Mouse (Mus musculus): Measurements from ENCODE around the gene Rab7. TPM values are rescaled to one million over a fixed set of nuclear protein-coding genes. Genes with fewer than 3 reads are reported as not detected.
A peak's percentile ranks its signal among the peaks of the same experiment; 100 is the strongest.

The Rab7 gene
- 100 to 1,000 TPM; 265 to 292 TPM for total RNA-seq (2021)
- long read RNA-seq, experiment 1, transcript Rab7-205 (6 exons, 2,159 nt), result major isoform, 171 of 212 reads
- long read RNA-seq, experiment 1, partial matches to known transcripts, result 6 of 212 reads
- long read RNA-seq, experiment 1, other reads (novel, unspliced or antisense), result 35 of 212 reads
- long read RNA-seq, experiment 2, transcript Rab7-205 (6 exons, 2,159 nt), result major isoform, 204 of 254 reads
- long read RNA-seq, experiment 2, partial matches to known transcripts, result 8 of 254 reads
- long read RNA-seq, experiment 2, other reads (novel, unspliced or antisense), result 42 of 254 reads

- DNase-seq, result peak; percentile 96
Measured at GRCm38 (mm10) chr6:88044577-88045405, at the start of gene Rab7. Gene Rab7, minus strand, starts transcription at chr6:88045270.

DNA sequence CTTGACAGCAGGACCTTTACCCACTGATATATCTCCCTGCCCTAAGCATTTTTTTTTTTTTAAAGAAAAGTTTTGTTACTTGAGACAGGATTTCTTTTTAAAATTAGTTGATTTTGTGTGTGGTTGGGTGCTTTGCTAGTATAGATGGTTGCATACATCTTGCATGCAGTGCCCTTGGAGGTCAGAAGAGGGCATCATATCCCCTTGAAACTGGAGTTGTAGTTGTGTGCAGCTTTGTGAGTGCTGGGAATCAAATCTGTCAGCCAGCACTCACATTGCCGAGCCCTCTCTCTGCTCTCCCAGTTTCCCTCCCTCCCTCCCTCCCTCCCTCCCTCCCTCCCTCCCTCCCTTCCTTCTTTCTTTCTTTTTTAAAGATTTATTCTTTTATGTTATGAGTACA, 43.9 kb upstream of the Rab7 start:
- no peak for DNase-seq

GRCm38 (mm10) chr6:88084278-88085151, 39.4 kb upstream of the Rab7 start, which contains the start of gene Rpn1:
Gene Rpn1, plus strand, starts transcription at chr6:88084482.
- peak; percentile 97 for DNase-seq

DNA sequence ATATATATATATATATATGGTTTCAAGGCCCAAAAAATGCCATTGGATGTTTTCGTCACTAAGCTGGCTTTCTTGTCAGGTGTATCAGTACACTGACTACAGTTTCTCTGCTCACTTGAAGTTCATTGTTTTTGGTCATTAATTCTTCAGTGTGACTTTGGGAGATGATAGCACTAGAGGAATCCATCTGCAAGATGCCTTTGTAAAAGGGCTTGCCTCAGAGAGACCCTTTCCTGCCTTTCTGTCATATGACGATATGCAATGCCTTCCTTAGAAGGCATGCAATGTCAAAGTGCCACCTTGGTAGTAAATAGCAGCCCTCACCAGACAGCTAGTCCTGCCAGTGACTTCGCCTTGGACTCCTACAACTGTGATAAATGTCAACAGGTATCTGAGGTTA, 38.6 kb upstream of the Rab7 start:
- DNase-seq, result no peak

GRCm38 (mm10) chr6:88083095-88083494, 38.0 kb upstream of the Rab7 start:
- no peak for DNase-seq

DNA sequence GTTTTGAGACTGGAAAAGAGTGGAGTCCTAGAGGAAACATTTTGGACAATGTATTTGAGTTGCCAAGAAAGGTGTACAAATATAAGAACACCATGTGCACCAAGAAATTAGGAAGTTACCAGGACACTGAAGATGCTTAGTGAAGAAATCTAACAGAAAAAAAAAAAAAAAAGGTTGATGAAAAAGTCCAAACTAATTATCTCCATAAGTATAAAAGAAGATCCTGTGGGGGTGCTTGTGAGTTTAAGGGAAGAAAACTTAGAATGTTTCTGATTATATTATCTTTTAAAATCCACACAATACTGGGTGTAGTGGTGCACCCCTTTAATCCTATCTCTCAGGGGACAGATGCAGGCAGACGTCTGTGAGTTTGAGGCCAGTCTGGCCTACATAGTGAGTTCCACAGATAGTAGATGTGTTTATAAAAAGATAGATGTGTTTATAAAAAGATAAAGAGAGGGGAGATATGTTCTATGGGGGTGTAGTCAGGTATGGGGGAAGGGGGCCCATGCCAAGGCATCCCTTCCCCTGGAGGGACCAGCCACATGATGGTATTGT, 31.0 kb upstream of the Rab7 start:
- no peak for DNase-seq

DNA sequence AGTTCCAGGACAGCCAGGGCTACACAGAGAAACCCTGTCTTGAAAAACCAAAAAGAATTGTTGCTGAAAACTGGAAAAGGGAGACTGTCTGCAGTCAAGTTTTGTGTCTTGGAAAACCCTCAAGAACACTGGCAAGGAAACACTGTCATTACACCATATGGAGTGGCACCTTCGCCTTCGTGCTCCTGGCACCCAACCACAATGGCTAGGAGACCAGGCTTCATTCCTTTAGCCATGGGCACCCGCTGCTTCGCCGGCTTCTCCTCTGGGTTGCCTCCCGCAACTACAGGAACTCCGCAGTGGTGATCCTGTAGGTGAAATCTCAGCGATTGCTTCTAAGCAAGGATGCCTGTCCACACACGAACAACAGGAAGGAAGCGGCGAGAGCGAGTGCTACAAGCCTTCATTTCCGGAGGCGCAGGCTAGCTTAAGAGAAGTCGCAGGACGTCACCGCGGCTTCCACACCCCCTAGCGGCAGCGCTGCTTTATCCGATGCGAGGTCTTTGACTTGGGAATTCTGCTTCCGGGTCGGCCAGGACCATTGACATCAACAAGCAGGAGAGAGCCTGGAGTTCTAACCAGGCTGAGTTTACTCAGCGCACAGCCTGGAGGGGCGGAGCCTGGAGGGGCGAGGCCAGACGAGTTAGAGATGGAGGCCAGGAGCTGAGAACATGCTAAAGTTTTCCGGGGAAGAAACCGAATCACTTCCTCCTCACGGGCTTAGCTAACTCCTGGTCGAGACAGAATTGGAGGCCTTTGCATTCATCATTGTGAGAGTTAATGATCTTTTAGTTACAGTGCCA, 29.9 kb upstream of the Rab7 start:
- DNase-seq, result peak; percentile 94

GRCm38 (mm10) chr6:88071216-88071615, 26.1 kb upstream of the Rab7 start:
- no peak for DNase-seq

GRCm38 (mm10) chr6:88070468-88070867, 25.4 kb upstream of the Rab7 start:
- no peak for DNase-seq

DNA sequence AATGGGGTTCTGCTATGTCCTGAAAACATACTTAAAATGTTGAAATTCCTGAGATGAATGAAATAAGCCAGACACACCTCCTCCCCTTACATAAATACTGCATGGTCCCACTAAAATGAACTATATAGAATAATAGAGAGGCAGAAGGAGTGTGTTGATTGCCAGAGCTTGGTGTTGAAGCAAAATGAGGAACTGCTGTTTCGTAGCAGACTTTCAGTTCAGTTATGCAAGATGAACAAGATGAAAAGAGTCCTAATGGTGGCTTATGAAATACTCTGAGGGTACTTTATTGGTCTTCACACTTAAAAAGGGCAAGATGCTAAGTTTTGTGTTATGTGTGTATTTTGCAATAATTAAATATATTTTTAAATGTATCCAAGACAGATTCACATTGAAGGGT, 23.7 kb upstream of the Rab7 start:
- DNase-seq, result no peak

DNA sequence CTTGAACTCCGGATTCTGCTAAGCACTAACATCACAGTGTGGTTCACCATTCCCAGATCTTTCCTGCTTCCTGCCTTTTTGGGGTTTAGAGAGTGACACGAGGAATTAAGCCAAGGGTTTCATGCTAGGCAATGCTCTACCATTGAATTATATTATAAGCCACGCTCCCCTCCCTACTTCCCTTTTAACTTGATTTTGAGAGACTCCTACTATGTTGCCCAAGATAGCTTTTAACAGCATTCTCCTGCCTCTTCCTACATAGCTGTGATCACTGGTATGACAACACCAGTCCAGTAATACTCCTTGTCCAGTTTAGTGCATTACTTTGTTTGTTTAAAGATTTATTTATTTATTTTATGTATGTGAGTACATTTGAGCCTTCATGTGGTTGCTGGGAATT, 22.7 kb upstream of the Rab7 start:
- DNase-seq, result no peak

GRCm38 (mm10) chr6:88065968-88066367, 20.9 kb upstream of the Rab7 start:
- no peak for DNase-seq

DNA sequence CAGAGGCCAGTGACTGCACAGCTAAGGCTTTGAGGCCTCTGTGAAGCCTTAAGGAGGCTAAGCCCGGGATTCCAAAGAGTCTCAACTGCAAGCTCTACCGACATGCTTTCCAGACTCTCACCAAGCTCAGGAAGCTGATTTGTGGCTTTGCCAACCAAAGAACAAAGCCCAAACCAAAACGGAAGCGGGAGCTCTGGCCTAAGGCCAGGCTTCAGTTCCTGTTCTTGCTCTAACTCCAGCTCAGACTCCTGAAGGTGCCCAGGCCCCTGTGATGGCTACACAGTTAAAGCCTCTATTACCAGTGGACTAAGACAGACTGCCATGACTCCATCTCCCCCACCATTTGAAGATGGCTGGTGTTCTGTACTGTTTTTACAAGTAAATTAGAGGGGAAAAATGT, 20.0 kb upstream of the Rab7 start:
- peak; percentile 57 for DNase-seq

GRCm38 (mm10) chr6:88064072-88064642, 19.1 kb upstream of the Rab7 start:
- no peak for DNase-seq

DNA sequence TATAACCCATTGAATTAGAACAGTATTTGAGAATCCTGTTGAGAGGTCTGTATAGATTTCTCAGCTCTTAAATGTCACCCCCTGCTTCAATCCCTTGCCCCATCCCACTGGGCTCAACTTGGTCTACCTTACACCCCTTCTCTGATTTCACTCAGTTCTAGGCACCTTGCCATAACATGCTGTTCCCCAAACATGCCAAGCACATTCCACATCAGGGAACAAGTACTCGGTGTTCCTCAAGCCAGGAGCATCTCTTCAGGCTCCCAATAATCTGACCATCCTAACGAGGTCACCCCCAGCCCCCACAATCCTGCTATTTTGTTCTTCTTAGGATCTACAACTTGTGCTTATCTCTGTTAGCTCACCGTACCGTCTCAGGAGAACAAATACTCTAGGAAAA, 17.3 kb upstream of the Rab7 start:
- peak; percentile 72 for DNase-seq

DNA sequence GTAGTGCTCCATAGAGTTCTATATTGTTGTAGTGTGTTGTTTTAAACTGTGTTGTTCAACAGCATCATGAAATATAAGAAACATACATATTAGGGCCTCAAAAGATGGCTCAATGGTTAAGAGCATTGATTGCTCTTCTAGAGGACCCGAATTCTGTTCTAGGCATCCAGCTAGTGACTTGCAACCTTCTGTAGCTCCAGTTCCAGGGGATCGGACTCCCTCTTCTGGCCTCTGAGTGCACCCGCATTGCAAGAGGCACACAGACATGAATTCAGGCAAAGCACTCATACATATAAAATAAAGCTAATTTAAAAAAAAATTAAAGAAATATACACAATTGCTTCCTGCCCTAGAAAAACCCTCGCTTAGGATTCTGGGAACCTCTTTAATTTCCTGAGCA, 16.3 kb upstream of the Rab7 start:
- DNase-seq, result no peak

DNA sequence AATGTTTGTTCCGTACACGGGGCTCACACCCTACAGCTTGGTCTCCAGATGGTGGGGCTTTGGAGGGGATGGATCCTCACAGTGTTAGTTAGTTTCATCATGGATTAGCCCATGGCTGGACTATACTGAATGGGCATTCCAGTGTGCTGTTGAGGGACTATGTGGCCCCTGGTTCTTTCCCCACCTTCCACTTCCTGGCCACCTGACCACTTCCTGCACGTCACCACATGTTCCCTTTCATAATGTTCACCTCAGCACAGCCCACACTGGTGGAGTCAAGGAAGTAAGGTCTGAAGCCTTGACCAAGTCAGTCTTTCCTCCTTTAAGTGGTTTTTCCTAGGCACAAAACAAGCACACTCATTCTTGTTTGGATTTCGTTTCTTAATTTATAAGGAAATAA, 15.5 kb upstream of the Rab7 start:
- no peak for DNase-seq

DNA sequence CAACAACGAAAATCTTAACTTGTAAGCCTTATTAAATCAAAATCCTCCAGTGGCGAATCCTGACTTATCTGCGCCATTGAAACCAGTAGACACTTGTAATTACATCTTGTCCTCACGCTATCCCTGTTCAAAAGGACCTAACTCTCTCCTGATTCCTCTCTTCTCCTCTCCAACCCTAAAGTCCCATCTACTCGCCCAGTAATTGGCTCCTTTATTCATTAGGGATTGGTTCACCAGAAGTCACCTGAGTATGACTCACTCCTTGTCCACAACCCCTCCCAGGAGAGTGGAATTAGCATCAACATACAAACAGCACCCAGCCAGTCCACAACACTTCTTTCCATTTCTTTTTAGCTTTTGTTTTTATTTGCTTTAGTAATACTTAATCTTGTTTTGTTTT, 14.8 kb upstream of the Rab7 start:
- DNase-seq, result no peak

- no peak for DNase-seq
Measured at GRCm38 (mm10) chr6:88056866-88057265, 11.8 kb upstream of the Rab7 start.

GRCm38 (mm10) chr6:88055663-88056062, 10.6 kb upstream of the Rab7 start:
- no peak for DNase-seq
